Mouse (Mus musculus) cerebellum, postnatal 4 days (tissue): ENCODE measurements around the gene Larp6.

ENCODE experiments used
- DNase-seq, 2 experiments: peaks; one replicate each; pipeline ENCODE4 v3.0.0; 2022; ENCODE audit warnings: low spot score in 2 of 2, mixed read lengths in 1 of 2

The Larp6 gene

DNA sequence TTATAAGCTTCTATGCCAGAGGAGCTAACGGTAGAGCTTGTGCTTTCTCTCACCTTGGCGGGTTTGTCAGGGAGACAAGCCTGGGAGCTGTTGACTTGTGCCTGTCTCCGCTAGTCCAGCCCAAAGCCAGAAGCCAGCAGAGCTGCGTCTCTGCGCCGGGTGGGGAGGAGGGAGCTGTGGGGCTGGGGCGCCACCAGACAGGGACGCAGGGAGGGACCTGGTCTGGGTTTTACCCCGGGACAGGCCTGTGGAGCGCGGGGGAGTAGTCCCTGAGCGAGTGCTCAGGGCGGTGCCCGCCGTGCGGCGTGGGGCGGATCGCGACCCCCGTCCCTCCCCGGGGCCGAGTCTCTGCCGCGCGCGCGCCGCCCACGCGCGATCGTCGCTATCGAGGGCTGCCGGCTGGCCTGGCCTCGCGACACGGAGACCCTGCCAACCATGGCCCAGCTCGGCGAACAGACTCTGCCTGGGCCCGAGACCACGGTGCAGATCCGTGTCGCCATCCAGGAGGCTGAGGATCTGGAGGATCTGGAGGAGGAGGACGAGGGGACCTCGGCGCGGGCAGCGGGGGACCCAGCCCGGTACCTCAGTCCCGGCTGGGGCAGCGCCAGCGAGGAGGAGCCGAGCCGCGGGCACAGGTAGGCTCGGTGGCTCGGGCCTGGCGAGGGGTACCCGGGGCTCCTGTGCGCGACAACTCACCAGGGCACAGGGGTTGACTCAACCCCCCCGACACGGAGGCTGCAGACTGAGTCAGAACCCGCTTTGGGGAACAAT, at the start of gene Larp6:
Gene Larp6, plus strand, starts transcription at position 219 of the 771 bp plus-strand sequence.
- peak in 1 of 2 experiments; percentile 49 for DNase-seq

DNA sequence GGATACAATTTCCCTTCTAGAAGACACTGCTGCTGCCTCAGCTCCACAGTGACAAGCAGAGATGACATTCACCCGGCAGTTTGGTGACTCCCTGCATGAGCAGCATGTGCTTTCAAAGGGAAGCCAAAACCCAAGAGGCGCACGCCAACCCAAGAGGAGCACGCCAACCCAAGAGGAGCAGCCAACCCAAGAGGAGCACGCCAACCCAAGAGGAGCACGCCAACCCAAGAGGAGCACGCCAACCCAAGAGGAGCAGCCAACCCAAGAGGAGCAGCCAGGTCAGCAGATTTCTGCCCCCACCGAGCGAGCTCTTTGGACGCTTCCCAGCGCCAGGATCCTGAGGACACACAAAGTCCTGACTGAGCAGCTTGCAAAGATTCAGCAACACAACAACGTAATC, 48.4 kb upstream of the Larp6 start:
- DNase-seq, result peak in 1 of 2 experiments; percentile 39

- DNase-seq, result no peak
These were observed 47.9 kb upstream of the Larp6 start for GRCm38 (mm10) chr9:60664866-60665265.

- DNase-seq, result no peak
These were observed 47.3 kb upstream of the Larp6 start for GRCm38 (mm10) chr9:60665535-60665934.

DNA sequence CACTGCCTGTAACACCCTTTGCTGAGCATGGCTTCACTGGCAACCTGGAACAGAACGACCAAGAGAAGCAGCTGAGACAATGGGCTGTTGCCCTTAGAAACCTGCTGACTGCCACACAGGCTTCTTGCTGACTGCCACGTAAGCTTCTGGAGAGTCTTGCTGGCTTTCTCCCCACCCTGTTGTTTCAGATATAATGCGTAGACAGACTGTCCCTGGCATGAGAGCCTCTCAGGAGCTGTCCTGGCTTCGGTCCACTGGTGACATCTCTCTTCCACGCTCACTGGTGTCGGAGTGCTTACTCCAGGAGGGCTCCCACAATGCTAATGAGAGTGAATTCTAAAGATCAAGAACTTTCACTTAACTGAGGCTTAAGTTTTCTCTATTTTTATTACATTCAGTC, 43.9 kb upstream of the Larp6 start:
- DNase-seq, result no peak

DNA sequence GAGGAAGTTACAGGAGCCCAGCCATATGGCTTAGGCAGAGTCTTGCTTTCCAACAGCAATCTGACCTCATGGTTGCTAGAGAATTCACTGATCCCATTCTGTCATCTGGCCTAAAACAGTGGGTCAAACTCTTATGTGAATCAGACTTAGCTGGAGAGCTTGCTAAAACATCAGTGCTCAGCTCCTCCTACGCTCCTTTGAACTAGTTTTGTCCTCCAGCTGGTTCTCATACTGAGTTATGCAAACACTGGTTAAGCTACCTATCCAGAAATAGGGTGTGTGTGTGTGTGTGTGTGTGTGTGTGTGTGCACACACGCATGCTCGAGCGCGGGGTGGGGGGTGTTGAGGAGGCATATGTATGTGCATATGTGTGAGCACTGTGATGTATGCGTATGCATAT, 40.2 kb upstream of the Larp6 start:
- no peak for DNase-seq

- no peak for DNase-seq
These were observed 38.0 kb upstream of the Larp6 start for GRCm38 (mm10) chr9:60674780-60675179.

DNA sequence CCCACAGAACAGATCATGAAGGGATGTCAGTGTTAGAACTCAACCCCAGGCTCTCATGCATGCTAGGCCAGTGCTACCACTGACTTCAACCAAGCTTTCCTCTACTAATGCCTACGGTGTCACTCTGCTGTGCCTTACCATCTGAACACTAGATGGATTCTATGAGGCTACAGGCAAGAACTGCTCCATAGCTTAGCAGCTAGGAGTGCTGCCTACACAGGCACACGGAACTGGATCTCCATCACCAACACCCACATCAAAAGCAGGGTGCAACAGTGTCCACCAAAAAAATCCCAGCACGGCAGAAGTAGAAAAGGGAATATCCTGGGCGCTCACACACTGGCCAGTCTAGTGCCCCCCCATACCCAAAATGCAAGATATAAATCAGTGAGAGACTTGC, 36.4 kb upstream of the Larp6 start:
- DNase-seq, result no peak

GRCm38 (mm10) chr9:60678913-60679312, 33.9 kb upstream of the Larp6 start:
- DNase-seq, result no peak

DNA sequence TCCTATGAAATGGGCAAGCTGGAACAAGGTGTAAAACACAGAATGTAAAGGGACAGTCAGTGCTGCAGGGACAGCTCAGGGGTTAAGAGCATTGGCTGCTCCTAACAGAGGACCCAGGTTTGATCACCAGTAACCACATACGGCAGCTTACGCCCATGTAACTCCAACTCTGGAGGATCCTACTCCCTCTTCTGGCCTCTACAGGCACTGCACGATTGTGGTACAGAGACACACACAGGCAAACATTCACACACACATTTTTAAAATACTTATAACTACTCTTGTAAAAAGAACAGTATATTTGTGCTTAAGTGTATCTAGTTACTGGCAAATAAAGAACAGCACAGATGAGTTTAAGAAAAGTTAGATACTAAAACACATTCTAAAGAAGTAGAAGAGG, 31.8 kb upstream of the Larp6 start:
- DNase-seq, result no peak

DNA sequence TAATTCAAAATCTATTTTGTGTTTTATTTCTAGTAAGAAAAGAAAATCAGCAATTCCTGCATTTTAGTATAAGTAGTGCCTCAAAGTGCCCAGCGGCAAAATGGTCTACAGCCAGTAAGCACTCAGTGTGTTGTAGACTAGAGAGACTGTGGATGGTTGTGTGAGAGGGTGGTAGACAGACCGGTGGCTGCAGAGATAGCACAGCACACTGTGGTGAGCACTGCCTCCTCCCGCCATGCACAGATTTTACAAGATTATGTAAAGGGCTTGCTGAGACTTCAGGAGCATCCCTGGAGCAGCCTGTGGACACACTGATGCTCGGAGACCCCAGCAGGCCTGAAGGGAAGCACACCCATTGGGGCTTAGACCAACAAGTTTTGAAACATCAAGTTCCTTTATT, 30.0 kb upstream of the Larp6 start:
- no peak for DNase-seq

DNA sequence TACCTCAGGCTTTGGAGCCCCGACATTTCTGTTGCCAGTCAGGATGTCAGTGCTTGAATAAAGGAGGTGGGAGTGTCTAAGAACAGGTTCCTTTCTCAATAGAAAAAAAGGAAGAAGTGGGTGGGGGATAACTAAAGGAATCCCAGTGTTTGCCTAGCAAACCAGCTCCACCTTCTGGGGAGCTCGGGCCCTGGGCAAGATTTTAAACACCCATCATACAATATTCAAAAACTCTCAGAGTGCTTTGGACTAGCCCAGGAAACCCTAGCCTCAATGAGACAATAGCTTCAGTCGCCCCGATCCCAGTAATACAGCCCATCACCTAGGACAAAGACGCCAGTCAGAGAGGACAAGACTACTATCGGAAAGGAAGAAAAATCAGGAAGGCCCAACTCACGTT, 25.4 kb upstream of the Larp6 start:
- no peak for DNase-seq

DNA sequence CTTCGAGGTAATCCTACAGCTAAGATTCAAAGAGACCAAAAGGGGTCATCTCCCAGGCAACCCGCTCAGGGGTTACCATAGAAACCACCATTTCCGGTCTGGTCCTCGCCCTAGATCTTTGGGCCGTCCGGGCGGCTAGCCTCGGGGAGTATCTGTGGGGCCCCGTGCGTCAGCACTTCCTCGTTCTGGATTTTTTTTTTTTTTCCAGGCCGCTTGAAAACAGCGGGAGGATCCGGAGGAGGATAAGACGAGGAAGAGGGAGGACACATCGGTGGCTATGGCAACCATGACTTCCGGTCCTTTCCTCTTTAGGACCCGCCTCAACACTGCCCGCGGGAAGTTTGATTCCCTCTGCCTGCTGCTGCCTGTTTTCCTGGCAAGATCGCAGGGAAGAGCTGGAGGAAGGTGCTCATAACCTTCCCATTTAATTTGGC, 24.9 kb upstream of the Larp6 start, which contains the start of gene Lrrc49:
Gene Lrrc49, minus strand, starts transcription at position 268 of the 434 bp plus-strand sequence.
- DNase-seq, result peak; percentile 76 to 90

GRCm38 (mm10) chr9:60692624-60693023, 20.2 kb upstream of the Larp6 start:
- no peak for DNase-seq

DNA sequence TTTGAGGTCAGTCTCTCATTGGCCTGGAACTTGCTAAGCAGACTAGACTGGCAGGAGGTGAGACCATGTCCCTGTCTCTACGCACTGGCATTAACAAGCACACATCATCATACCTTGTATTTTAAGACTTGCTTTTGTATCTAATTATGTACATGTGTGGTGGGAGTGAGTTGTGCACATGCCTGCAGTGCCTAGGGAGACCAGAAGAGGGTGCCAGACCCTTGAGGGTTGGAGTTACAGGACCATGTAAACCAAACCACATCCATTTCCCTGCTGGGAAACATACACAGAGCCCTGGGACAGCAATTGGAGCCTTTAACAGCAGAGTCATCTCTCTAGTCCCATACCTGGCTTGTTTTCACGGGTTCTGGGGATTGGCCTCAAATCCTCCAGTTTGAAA, 18.8 kb upstream of the Larp6 start:
- peak in 1 of 2 experiments; percentile 39 for DNase-seq

DNA sequence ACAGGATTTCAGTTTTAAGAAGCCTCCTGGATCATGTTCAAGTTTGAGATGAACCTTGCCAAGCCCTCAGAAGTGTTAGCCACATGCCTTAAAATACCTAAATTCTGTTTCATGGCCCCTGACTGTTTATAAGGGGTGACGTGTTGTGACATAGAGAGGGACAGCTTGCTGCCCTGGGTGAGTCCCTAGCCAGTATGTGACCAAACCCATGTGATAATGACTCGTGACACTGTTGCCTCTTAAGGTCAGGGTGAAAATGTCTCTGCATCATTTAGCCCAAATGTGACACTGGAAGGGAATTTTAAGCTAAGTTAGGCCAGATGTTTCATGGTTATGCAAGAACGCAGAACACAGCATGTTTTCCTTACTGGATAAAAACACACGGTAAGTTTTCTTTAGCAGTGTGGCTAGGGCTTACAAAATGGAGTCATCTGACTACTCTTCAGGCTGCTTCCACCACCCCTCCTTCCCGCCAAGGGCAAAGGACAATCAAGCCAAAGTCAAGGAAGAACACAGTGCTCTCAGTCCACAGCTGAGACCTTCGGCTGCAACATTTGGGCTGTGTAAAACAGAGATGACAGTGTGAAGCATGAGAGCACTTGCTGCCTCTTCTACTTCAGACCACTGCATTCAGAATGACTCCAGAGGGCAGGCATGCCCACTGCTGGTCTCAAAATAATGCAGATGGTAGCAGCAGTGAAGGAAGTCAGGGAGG, 16.4 kb upstream of the Larp6 start:
- DNase-seq, result no peak

- DNase-seq, result no peak
These were observed 13.1 kb upstream of the Larp6 start for GRCm38 (mm10) chr9:60699581-60700231.

DNA sequence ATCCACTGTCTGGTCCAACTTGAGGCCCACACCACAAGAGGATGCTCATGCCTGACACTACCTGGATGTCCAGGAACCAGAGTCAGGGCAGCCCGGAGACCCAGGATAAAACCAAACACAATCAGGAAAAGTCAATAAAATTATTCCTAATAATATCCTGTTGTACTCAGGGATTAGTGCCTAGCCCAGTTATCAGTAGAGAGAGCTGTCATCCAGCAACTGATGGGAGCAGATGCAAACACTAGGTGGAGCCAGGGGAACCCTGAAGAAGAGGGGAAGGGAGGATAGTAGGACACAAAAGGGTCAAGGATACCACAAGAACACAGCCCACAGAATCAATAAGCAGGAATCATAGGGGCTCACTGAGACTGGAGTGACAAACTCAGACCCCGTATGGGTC, 5.2 kb upstream of the Larp6 start:
- DNase-seq, result no peak

DNA sequence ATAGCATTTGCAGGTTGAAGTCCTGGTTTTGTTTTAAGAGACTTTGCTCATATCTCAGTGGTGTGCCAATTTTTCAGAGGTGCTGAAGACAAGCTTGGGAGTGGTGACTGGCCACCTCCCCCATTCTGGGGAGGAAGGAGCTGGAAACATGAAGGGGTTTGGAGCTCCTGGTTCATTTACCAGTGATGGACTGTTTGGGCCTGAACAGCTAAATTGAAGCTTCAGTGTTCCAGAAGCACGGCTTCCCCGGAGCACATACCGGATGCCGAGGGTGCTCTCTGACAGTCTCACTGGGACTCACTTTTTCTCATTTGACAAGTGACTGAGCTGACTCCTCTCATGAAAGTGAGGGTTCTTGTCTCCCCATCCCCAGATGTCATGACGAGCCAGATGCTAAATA, 4.2 kb upstream of the Larp6 start:
- no peak for DNase-seq

DNA sequence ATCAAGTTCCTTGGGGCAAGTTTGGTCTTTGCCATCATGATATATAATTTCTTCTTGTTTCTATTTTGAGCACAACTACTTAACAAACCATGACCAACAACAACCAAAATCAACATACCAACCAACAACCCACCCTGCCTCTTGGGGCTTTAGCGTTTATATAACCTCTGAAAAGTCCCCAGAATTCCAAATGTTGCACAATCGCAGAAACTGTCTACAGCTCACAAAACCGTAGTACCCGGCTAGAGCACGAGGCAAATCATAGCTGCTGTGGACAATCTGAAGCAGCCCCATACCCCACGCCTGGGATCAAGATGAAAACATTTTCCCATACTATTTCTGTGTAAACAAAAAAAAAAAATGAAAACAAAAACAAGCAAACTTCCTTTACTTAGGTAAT, 3.1 kb upstream of the Larp6 start:
- DNase-seq, result no peak

- no peak for DNase-seq
These were observed 778 bp upstream of the Larp6 start for GRCm38 (mm10) chr9:60712011-60712410.

- no peak for DNase-seq
These were observed 827 bp downstream of the Larp6 start for GRCm38 (mm10) chr9:60713616-60714015.

DNA sequence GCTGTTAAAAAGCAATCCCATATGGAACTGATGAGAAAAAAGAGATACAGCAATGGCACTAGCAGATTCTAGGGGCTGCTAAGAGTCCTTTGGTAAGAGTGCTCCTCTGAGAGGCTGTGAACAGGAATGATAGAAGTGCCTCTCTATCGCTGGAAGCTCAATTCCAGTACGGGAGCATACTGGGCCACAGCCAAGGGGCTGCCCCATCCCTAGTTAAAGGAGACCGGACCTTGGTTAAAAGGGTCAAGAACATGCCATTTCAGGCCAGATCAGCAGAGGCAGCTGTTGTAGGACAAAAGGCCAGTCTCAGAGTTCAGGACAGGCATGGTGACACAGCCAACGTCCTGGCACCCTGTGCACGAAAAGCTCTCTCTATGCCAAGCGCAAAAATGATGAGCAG, 1.4 kb downstream of the Larp6 start:
- no peak for DNase-seq
